Mouse (Mus musculus) induced T-regulatory cell, adult 2 months (primary cell): Measurements from ENCODE around the gene Srxn1.
"Not testable (repeated sequence)": the region's sequence is repeated elsewhere in the genome, so short reads cannot be mapped to it uniquely, and the experiment has no call there.

Source experiments
- DNase-seq: peaks from one replicate; pipeline ENCODE4 v3.0.0-alpha.2; 2012; ENCODE audit warnings: low read depth

Srxn1 gene

DNA sequence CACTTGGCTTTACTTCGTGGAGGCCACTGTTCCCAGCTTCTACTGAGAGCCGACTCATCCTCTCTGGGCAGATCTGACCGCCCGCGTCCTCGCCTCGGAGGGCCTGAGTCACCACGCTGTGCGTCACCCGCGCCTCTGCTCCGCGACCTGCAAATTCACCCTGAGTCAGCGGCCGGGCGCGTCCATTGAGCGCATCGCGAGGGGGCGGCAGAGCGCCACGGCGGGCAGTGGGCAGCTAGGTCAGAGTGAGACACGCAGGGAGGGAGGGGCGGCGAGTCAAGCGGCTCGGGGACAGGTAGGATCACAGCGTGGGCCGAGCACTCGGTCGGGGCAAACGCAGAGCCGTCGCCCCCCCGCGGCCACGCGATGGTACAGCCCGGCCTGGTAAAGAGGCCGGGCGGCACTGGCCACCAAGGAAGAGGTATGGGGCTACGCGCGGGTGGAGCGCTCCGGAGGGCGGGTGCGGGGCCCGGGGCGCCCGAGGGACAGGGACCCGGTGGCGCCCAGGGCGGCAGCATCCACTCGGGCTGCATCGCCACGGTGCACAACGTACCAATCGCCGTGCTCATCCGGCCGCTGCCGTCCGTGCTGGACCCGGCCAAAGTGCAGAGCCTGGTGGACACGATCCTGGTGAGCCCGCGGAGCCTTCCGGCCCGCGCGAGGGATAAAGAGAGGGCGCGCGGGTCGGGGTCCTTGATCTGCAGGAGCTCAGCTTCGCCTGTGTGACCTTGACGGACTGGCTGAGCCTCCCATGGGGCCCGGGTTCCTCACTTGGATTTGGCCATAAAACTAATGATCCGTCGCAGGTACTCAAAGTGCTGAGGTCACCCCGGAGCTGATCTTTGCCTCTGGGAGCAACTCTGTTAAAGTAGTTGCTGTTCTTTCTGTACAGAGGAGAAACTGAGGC lies at the start of gene Srxn1:
TSS of gene Srxn1 (plus strand) at position 199 of the 907 bp plus-strand sequence.
- DNase-seq = peak; percentile 76

DNA sequence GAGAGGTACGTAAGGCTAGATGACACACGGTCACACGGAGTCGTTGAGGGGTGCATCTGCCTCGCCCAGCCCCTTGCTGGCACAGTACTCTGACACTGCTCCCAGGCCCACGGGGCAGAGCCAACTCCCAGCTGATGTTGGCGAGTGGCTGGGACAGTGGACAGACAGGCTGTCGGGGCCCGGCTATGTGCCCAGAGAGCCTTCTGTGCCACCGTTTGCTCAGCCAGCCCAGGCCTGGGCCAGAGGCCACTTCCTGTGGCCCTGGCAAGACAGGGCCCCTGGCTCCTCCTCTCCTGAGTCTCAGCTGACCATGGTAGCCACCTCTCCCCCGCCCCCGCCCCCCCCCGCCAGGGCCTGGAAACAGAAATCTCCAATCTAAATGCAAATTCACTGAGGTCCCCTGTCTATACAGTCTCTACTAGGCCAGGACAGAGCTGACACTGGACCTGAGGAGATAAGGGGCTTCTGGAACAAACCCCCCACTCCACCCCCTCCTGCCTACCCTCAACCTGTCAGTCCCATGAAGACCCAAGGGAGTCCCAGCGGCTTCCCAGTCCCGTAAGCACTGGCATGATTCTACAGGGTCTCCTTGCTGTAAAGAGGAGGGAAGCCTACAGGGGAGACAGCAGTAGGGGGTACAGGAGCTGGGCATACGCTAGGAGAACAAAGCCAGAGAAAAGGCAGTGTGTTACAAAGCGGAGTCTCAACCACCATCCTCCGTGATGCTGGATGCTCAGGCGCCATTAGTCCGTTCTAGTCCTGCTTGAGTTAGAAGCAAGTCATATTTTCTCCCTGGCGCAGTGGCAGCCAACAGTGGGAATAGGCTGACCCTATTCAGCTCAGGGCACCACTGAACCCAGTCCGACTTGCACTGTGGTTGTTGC lies 48.7 kb upstream of the Srxn1 start:
- DNase-seq = no peak

DNA sequence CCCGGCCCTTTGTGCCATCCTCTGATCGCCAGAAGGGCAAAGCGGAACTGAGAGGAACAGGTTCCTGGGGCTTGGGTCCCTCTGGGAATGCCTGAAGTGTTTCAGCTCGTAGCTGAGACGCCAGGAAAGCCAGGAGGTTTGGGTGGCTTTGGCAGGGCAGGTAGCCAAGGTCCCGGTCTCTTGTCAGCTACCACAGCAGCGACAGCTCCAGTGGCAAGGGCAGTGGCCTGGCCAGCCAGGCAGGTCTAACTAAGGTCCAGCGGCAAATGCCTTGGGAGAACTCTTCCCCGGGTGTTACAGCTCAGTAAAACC lies 48.1 kb upstream of the Srxn1 start:
- no peak for DNase-seq

DNA sequence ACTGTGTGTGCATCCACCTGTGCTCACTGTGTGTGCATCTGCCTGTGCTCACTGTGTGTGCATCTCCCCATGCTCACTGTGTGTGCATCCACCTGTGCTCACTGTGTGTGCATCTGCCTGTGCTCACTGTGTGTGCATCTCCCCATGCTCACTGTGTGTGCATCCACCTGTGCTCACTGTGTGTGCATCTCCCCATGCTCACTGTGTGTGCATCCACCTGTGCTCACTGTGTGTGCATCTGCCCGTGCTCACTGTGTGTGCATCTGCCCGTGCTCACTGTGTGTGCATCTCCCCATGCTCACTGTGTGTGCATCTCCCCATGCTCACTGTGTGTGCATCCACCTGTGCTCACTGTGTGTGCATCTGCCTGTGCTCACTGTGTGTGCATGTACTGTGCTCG lies 42.5 kb upstream of the Srxn1 start:
- not testable (repeated sequence) for DNase-seq

DNA sequence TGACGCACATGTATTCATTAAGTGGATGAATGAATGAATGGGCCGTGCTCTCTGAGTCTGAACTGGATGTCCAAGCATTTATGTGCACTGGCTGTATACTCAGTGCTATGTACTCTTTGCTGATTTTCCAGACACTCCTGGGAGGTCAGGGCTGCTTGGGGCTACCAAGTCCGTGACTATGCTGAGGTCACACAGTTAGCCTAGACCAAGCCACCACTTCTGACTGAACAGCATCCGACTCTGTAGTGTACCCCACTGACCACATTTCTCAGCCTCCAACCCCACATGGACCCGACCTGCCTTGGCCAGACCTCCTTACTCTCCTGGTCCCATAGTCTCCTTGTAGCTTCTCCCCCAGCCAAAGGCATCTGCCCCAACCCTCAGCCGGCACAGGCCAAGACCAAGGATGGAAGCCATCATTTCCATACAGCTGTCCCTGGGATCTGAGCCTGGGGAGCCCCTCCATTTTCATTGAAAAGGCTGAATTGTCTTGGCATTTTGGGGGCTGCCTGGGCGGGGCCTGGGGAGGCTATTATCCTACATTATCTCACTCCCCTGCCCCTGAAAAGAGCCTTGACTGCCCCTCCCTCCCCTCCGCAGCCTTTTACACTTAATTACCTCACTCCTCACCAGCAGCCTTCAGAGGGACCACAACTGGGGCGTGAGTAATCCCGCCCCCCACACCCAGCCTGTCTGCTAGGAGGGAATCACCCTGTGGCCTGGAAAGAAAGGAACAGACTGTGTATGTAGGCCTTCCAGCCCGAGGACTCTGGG lies 36.5 kb upstream of the Srxn1 start:
- DNase-seq = no peak

DNA sequence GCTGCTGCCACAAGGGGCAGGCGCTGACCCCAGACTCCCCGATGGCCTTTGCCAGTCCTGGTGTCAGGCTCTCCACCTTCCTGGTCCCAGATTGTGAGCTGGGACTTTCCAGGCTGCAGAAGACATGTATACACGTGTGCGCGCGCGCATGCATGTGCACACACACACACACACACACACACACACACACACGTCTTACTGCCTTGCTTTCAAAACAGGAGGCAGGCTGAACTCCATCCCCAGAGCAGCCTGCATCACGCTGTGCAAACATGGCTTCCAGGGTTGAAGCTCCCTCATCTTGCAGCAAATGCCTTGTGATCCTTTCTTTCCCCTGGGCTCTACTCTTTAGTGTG lies 35.9 kb upstream of the Srxn1 start:
- DNase-seq = no peak

DNA sequence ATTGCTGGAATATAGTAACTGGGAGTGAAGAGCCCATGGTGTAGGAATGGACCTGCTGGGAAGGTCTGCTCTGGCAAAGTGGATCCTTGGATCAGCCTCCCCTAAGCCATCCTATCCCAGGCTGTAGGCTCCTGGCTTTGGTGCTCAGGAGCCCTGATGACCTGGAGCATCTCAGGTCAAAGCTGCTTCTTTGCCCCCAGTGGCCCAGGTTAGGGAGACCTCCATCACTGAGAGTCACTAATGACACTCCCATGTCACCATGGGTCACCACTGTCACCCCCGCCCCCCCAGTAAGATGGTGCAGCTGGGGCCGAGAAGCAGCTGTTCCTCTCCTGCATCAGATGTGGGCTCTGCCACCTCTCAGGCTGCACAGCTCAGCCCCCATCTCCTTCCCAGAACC lies 35.4 kb upstream of the Srxn1 start:
- no peak for DNase-seq

DNA sequence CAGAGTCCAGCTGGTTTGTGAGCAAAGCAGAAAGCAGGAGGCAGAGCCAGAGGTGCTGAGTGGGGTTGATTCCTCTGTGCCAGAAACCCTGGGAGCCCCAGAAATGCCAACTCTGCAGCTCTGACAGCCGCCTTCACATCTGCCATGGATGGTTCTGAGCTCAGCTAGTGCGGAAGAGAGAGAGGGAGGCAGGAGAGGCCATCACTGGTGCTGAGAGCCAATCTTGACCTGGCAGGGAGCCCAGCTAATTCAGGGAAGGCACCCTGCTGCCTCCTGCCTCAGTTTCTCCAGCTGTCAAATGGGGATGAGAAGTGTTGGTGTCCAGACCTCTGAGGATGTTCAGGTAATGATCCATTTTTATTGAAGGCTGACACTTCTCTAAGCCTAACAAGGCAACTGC lies 30.8 kb upstream of the Srxn1 start:
- no peak for DNase-seq

DNA sequence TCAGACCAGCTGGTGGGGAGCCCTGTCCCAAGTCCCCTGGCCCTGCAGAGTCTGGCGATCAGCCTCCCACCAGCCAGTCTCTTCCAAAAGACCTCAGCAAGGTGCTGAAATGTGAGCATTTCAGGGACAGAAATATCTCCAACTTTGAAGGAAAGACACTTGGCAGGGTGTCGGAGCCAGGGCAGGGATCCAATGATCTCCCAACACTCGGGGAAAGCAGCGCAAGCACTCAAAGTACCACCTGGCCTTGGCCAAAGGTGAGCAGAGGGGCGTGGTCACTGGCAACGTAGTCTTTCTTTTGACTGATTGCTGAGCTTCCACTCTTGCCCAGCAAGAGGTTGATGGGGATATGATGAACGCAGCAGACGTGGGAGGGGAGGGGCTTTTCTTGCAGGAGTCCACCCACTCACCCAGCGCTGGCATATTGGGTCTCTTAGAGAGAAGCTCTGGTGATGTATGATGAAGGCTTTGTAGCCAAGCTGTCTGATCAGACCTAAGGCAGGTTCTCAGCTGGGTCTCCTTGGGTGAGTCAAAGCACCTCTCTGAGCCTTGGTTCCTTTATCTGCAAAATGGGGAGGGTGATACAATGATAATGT lies 29.9 kb upstream of the Srxn1 start:
- DNase-seq = no peak

DNA sequence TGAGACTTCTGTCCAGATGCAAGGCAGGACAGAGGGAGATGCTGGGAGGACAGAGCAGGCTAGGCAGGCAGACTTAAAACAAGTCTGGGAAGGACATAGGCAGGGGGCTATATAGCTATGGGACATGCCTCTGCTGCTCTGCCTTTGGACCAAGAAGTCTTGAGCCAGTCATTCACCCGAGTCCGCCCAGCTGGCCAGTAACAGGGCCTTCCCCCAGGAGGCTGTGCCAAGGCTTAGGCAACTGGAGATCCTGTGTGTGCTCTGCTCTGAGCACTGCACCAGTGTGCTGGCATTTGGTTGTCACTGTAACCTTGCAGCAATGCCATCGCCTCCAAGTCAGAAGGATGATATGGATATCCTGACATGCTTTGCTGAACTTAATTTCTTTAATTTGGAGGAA lies 28.0 kb upstream of the Srxn1 start:
- DNase-seq = no peak

DNA sequence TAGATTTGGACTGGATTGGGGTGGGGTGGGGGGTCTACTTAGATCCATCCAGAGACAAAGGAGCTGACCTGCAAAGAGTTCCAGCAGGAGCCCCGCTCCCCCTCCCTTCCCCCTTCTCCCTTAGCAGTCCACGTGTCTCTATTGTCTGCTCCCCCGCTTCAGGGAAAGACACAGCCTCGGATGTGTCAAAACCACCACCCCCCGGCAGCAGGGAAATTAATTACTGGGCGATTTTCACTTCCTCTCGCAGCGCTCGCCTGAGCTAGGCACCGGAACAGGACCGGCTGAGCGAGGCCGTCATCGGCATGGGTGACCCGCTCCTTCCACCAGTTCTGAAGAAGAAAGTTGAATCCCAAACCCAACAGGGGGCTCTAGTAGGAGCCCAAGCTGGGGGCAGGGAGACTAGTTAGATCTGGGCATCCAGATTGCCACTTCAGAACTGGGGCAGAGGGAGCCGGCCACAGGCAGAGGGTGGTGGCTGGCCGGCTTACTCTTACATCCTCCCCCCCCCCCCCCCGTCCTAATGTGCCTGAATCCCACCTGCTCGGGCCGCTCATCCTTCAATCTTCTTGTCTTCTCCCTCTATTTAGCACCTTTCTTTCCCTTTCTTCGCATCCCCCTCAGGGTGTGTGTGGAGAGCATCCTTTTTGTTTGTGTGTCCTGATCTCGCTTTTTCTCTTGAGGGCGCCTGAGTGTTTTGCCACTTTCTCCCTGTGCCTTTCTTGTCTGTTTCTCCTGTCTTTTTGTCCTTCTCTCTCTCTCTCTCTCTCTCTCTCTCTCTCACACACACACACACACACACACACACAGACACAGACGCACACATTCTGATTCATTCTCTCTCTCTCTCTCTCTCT lies 24.4 kb upstream of the Srxn1 start, which contains the start of gene Scrt2:
TSS of gene Scrt2 (plus strand) at position 845 of the 857 bp plus-strand sequence.
- no peak for DNase-seq

DNA sequence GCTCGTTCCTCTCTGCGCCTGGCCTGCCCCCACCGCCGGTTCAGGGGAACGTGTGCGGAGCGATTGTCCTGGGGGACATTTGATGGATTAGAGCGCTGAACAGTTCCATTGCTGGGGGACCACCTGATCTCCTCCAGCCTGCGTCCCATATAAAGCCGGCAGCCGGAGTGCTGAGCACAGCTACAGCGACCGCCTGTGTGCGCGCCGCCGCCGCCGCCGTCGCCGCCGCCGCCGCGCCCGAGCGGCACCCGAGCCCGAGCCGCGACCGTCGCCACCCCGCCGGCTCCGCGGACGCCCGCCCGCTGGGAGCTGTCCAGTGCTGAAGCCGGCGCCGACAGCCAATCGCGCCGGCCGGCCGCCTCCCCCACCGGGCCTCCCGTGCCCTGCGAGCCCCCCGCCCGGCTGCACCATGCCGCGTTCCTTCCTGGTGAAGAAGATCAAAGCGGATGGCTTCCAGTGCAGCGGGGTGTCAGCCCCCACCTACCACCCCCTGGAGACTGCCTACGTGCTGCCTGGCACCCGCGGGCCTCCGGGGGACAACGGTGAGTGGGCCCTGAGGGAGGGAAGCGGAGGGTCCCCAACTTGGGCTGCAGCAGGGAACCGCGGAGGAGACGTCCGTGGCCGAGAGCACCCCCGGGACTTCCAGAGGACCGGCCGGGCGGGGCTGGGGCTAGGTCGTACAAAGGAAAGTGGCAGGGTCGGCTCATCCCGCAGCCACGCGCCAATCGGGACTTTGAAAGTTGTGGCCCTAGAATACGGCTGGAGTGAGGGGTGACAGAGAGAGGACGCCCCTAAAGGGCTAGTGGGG lies 23.5 kb upstream of the Srxn1 start:
- peak; percentile 60 for DNase-seq

DNA sequence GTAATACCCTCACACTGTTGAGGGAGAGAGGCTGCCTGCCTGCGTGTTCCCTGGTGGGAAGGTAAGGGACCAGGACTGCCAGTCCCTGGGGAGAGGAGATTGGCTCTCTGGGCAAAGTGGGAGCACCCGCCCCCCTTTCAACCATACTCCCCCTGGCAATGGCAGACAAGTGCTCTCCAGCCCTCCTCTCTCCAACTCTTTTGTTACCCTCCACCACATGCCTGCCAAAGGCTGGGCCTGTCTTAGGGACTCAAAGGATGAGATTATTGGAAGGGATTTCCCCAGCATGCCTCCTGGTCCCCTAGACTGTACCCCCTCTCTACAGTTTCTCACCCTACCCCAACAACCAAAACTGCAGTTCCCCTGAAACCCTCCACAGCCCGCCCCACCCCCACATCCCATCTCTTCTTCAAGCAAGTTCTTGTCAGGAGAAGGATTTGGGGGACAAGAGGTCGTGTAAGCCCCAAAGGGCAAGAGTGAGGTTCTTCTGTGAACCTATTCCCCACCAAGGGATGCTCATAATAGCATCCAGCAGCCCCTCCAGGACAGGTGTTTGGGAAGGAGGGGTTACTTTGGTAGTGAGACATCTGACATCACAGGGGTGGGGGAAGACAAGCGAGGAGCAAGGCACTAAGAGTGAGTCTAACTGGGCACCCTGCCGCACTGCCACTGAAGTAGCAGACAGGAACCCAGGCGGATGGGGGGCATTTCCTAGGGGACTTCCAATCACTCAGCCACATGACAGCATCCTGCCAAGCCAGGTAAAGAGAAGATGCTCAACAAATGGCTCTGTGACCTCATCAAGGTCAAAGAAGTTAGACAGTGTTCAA lies 22.6 kb upstream of the Srxn1 start:
- no peak for DNase-seq

DNA sequence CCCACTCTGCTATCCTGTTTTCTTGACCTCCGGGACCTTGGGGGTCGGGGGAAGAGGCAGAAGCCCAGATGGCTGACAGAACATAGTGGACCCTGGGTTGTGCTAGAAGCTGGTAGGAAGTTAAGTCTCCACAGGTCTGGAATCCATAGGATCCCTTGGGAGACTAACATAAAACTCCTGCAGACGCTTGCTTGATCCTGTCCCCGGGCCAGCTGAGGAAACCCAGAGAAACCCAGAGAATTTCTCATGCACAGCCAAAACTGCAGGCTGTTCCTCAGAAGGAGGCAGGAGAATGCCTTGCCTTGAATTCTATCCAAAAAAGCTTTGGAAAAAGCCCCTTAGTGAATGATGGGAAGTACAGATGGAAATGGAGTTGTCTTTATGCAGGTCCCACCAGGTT lies 21.9 kb upstream of the Srxn1 start:
- no peak for DNase-seq

DNA sequence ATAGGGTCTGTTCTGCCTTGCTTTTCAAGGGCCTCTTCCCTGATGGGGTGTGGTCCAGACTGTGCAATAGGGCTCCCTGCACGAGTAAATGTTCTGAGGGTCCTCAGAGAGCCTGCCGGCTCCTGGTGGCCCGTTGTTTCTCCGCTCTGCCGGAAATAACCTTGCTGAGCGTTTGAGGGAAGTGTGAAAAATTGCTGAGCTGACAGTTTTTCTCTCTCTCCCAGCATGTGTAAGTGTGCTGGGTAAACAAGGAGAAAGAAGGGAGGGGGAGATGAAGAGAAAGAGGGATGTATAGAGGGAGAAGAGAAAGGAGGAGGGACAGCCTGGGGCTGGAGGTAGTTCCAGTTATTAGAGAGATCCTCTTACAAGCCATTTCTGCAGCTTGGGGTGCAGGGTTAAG lies 21.0 kb upstream of the Srxn1 start:
- no peak for DNase-seq

DNA sequence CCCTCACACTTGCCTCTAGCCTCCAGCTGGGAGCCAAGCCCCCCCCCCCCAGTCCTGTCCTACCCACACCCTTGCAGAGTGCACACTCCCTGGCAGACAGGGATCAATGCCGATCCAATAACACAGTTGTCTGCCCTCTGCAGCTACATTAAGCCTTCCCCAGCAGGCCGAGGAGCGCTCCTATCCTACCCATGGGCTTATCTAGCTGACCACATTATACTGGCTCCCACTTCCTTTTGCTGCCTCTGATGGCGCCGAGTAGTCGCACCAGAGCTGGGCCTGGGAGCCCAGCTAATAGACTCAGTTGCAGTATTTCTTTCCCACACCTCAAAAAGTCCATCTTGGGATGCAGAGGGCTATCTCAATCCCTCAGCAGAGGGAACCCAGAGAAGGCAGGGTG lies 19.9 kb upstream of the Srxn1 start:
- DNase-seq = no peak

DNA sequence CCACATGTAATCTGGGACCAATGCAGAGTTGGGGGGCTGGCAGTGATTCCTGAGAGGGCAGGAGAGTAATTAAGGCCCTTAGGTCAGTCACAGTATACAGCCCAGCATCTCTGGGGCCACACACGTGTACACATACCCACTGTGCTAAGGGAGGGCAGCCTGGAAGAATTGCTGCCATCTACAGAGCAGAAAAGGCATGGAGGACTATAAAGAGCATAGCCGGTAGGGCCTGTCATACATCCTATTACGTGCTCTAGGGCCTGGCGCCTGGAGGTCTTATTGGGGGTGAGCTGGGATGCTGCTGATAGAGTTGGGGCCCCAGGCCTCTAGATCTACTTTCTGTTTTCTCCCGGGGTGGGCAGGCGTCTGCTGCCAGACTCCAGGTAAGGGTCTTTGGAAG lies 18.9 kb upstream of the Srxn1 start:
- DNase-seq = no peak

DNA sequence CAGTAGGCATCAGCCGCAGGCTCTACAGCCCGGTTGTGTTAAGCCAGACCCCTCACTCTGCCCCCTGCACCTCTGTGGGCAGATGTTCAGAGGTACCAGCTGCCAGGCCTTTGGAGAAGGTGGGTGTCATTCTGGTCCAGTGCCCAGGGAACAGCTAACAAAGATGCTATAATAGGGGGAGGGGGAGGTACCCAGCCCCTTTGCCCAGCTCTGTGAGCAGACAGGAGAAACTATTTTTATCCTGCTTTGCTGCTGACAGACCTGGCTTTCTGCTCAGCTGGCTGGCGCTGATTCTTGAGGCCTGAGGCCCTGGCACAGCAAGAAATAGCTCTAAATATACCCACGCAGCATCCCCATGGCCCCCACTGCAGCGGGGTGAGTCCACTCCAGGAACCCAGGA lies 18.2 kb upstream of the Srxn1 start:
- no peak for DNase-seq

DNA sequence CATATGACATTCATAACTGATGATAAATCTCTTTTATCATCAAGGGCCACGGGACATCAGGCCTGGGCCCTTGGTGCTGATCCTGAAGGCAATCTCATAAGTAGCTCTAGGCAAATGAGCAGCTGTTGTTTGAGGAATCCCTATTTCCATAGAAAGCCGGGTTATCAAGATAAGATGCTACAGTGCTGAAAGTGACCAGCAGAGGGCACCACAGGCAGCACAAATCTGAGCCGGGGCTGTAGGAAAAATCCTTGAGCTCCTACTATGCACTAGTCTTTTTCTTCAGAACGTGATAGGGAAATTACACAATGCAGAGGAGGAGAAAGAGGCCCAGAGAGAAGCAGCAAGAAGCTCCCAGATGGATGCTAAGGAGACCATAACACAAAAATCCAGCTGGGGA lies 16.2 kb upstream of the Srxn1 start:
- peak; percentile 50 for DNase-seq
